Mouse (Mus musculus) C2C12 (cell line): Measurements from ENCODE around the gene Cdk5.
A peak's percentile ranks its signal among the peaks of the same experiment; 100 is the strongest.

Experiments used
- CEBPB ChIP-seq: IDR thresholded peaks from one replicate; pipeline ENCODE4 v1.6.1; 2011; ENCODE audit warnings: low read depth, mild to moderate bottlenecking, control low read depth, moderate library complexity
- CTCF ChIP-seq: IDR thresholded peaks from one replicate; pipeline ENCODE4 v1.5.1; 2011; ENCODE audit not compliant: control insufficient read depth, insufficient read depth, insufficient read length
- MYOD1 ChIP-seq: IDR thresholded peaks from one replicate; pipeline ENCODE4 v1.6.1; 2011; ENCODE audit warnings: low read depth; ENCODE audit not compliant: control insufficient read depth, insufficient read length
- USF1 ChIP-seq: IDR thresholded peaks from one replicate; pipeline ENCODE4 v1.6.1; 2011; ENCODE audit warnings: low read depth, mild to moderate bottlenecking, control low read depth, moderate library complexity

GRCm38 (mm10) chr5:24452691-24453233 is 29.4 kb upstream of the Cdk5 start:
- TF ChIP-seq MYOD1 (no peak), CTCF (peak; percentile 15), CEBPB (no peak), USF1 (no peak)
